Mouse (Mus musculus) skeletal muscle tissue, postnatal 0 days (tissue): ENCODE measurements around the gene Xpc. TPM values are rescaled to one million over a fixed set of nuclear protein-coding genes. Genes with fewer than 3 reads are reported as not detected.

Experiments
- polyA plus RNA-seq: library from polyadenylated mRNA; unstranded; fragments of >200 nt; fragmentation: Nextera tagmentation; extraction: Ambion mirVana; gene quantifications from 2 replicates; pipeline ENCODE4 v1.2.1, GENCODE M21; 2015

Xpc gene
- 7.4 and 8.3 TPM in 2 replicates for polyA plus RNA-seq

DNA sequence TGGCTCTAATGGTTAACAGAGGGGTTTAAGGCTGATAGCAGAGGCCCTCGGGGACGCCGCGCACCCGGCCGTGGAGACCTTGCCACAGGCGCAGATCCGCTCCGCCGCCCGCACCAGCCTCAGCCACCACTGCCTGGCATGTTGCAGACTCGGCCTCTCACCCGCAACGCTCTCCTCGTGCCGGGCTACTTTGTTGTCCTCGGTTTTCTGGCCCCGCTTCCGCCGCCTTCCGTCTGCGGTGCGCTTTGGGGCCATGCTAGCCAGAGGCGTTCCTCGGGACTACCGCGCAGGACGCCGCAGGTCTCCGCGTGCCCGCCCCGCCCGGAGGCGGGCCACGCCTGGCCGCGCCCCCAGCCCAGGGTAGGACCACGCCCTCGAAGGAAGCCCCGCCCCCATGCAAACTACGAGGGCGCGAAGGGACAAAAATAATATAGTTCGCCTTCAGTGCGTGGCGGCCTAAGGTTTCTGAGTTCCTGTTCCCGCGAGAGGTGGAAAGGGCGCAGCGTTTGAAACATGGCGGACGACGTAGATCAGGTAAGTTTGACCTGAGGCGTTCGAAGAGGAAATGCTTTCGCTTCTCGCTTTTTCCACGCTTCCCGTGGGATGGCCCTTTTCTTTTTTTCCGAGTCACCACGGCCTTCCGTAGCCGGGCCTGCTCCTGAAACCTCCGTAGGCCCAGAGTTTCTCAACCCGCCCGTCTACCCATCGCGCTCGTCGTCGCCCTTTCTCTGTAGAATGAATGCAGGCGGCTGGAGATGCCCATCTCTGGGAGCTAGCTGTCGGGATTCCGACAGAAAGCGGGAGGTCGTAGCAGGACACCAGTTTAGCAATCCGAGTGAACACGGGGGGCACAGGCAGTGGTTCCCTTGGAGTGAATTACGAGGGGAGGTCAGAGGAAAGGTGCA is at the start of gene Xpc, which contains the start of gene Lsm3:
TSS of gene Xpc (minus strand) at position 344 of the 905 bp plus-strand sequence.
TSS of gene Lsm3 (plus strand) at position 384 of the 905 bp plus-strand sequence.

GRCm38 (mm10) chr6:91472868-91473804 is 42.6 kb downstream of the Xpc start, which contains the start of the genes Chchd4 and Tmem43:
Gene Chchd4, minus strand, starts transcription at chr6:91473546.
Gene Tmem43, plus strand, starts transcription at chr6:91473703.

Other genes starting within 250 kb of the Xpc start
- gene Wnt7a, start 104.5 kb downstream of the Xpc start, polyA plus RNA-seq = 0.06 TPM in 1 of 2 replicates, not detected in the other
- gene Chchd4, start 42.3 kb downstream of the Xpc start, polyA plus RNA-seq = 19.6 and 20.2 TPM in 2 replicates
- 25.5 and 38.8 TPM in 2 replicates for gene Tmem43, start 42.2 kb downstream of the Xpc start, polyA plus RNA-seq
- 103 and 115 TPM in 2 replicates for gene Lsm3, start within 50 bp of the Xpc start, polyA plus RNA-seq
- 31.3 and 35.8 TPM in 2 replicates for gene Slc6a6, start 168.2 kb upstream of the Xpc start, polyA plus RNA-seq